Mouse (Mus musculus) G1E (cell line): ENCODE measurements around the gene Ptgds.

Source experiments
- CTCF ChIP-seq: IDR thresholded peaks from 2 replicates; pipeline ENCODE4 v1.5.1; 2012; ENCODE audit warnings: low read depth, low read length, inconsistent platforms, mixed read lengths
- GATA1 ChIP-seq: IDR thresholded peaks from 2 replicates; pipeline ENCODE4 v1.6.1; 2012; ENCODE audit warnings: borderline replicate concordance, low read length, inconsistent platforms, mixed read lengths

GRCm38 (mm10) chr2:25467606-25468303, 2.1 kb downstream of the Ptgds start:
- TF ChIP-seq CTCF (no peak), GATA1 (no peak)
